Mouse (Mus musculus): ENCODE measurements around the gene Polr3h. TPM values are rescaled to one million over a fixed set of nuclear protein-coding genes. Genes with fewer than 3 reads are reported as not detected.

Polr3h gene
- polyA plus RNA-seq, 1 experiment = 247 TPM

DNA sequence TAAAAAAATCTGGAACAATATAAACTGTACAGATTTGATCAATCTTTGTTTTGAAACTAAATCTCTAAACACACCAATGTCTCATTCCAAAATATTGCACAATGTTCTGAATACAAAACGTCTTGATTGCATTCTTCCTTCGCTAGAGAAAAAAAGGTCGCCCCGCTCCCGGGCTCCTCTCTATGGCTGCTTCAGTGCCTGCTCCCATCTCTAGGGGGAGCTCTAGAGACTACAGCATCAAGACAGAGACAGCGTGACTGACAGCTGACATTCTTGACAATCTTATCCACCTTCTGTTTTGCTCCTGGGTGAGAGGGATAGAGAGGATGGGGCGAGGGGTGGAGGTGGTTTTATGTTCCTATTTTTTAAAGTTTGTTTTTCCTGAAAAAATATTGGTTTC is 77.7 kb downstream of the Polr3h start:
- H3K27me3 ChIP-seq (ENCODE audit: control insufficient read depth, insufficient read depth, insufficient read length) = no peaks in the 10 kb centered on the region
- H3K4me3 ChIP-seq = no peak overlapping the region
- H3K4me2 ChIP-seq (ENCODE audit: low read depth) = no peak overlapping the region
- H3K79me2 ChIP-seq (ENCODE audit: control insufficient read depth, insufficient read depth) = peaks cover 29% of the 10 kb centered on the region
- H3K36me3 ChIP-seq (ENCODE audit: control insufficient read depth, insufficient read depth) = peaks cover 19% of the 10 kb centered on the region
- TF ChIP-seq REST (IDR thresholded peaks at IDR 0.05; ENCODE audit: insufficient read depth, insufficient read length) (no peak), TCF3 (IDR thresholded peaks at IDR 0.05; ENCODE audit: insufficient read length, low read depth) (no peak), TCF12 (IDR thresholded peaks at IDR 0.05; ENCODE audit: insufficient read depth, poor library complexity, severe bottlenecking) (no peak), E2F4 (IDR thresholded peaks at IDR 0.05; ENCODE audit: insufficient read depth) (no peak), POLR2A (IDR thresholded peaks at IDR 0.05; ENCODE audit: insufficient read length, low read depth) (no peak)
- no peak overlapping the region for H3ac ChIP-seq (ENCODE audit: control insufficient read depth, insufficient read length)

DNA sequence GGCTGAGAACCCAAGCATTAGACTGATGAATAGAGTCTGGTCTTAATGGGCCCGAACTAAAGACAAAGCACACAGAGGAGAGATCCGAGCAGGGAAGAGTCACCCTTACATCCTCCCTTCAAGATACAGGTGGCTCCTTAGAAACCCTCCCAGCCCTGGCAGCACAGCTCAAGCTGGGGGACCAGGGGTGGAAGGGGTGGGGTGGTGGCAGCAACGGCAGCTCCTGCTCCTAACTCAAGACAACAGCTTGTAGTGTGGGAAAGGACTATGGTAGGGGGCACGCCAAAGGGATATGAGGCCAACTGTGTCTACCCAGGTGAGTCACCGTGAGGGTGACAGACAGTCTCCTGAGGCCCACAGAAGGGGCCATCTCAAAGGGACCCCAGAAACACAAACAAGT is 78.2 kb downstream of the Polr3h start:
- Histone ChIP-seq H3K4me2 (ENCODE audit: low read depth) (no peak overlapping the region), H3ac (ENCODE audit: control insufficient read depth, insufficient read length) (no peak overlapping the region), H3K79me2 (ENCODE audit: control insufficient read depth, insufficient read depth) (peaks cover 24% of the 10 kb centered on the region), H3K36me3 (ENCODE audit: control insufficient read depth, insufficient read depth) (peaks cover 19% of the 10 kb centered on the region), H3K27me3 (ENCODE audit: control insufficient read depth, insufficient read depth, insufficient read length) (no peaks in the 10 kb centered on the region), H3K4me3 (no peak overlapping the region)
- no peak for TF ChIP-seq E2F4 (IDR thresholded peaks at IDR 0.05; ENCODE audit: insufficient read depth)
- no peak for TF ChIP-seq USF1 (IDR thresholded peaks at IDR 0.05; ENCODE audit: low read depth)
- no peak for TF ChIP-seq TCF3 (IDR thresholded peaks at IDR 0.05; ENCODE audit: insufficient read length, low read depth)
- no peak for TF ChIP-seq REST (IDR thresholded peaks at IDR 0.05; ENCODE audit: insufficient read depth, insufficient read length)
- TF ChIP-seq MYOG (IDR thresholded peaks at IDR 0.05; ENCODE audit: control insufficient read depth in 1 of 3, insufficient read depth in 1 of 3, insufficient read length in 2 of 3, low read depth in 2 of 3) = no peak
- TF ChIP-seq TCF12 (IDR thresholded peaks at IDR 0.05; ENCODE audit: insufficient read depth, poor library complexity, severe bottlenecking) = no peak
- TF ChIP-seq POLR2AphosphoS2 (IDR thresholded peaks at IDR 0.05; ENCODE audit: insufficient read length, low read depth) = no peak
- TF ChIP-seq MAX (IDR thresholded peaks at IDR 0.05; ENCODE audit: low read depth) = no peak
- TF ChIP-seq MYOD1 (IDR thresholded peaks at IDR 0.05; ENCODE audit: control insufficient read depth in 1 of 3, insufficient read length in 2 of 3, low read depth in 2 of 3) = no peak
- TF ChIP-seq POLR2A (IDR thresholded peaks at IDR 0.05; ENCODE audit: insufficient read length, low read depth) = no peak
- TF ChIP-seq CEBPB (IDR thresholded peaks at IDR 0.05; ENCODE audit: insufficient read depth, poor library complexity, severe bottlenecking) = no peak
- TF ChIP-seq SRF (IDR thresholded peaks at IDR 0.05; ENCODE audit: control insufficient read depth, insufficient read length, low read depth) = no peak

DNA sequence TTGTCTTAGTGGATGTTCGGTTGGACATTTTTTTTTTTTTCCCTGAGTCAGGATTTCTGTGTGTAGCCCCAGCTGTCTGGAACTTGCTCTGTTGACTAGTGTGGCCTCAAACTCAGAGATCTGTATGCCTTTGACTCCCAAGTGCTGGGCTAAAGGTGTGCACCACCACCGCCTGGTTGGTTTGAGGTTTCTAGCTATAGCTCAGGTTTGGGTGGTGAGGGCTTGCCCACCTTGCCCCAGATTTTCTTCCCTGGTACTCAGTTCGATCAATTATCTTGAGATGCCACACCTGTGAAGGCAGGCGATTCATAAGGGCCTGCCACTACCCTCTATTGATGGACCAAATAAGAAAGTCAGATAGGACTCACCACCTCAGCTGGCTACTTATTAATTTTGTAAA is 78.9 kb downstream of the Polr3h start:
- TF ChIP-seq E2F4 (IDR thresholded peaks at IDR 0.05; ENCODE audit: insufficient read depth) = no peak
- TF ChIP-seq CEBPB (IDR thresholded peaks at IDR 0.05; ENCODE audit: insufficient read depth, poor library complexity, severe bottlenecking) = no peak
- peaks cover 17% of the 10 kb centered on the region for H3K79me2 ChIP-seq (ENCODE audit: control insufficient read depth, insufficient read depth)
- no peak overlapping the region for H3K4me2 ChIP-seq (ENCODE audit: low read depth)
- H3K36me3 ChIP-seq (ENCODE audit: control insufficient read depth, insufficient read depth) = peaks cover 19% of the 10 kb centered on the region
- H3K4me3 ChIP-seq = no peak overlapping the region
- H3ac ChIP-seq (ENCODE audit: control insufficient read depth, insufficient read length) = no peak overlapping the region
- H3K27me3 ChIP-seq (ENCODE audit: control insufficient read depth, insufficient read depth, insufficient read length) = no peaks in the 10 kb centered on the region

DNA sequence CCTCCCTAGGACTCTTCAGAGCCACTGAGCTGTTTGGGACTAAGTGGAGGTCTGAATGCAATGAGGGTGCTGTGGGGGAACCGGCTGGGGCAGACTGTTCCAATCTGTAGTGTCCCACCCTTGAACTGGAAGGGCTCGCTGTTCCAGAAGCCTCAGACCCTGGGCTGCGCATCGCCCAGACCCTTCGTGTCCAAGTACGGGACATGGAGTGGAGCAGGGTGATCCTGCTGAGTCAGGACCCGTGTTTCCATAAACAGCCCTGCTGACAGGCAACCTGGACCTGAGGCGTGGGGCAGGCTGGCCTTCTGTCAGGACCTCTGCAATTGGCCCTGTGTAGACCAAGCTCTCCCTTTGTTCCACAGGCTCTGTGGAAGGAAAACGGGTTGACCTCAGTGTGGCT is 79.3 kb downstream of the Polr3h start:
- H3K4me3 ChIP-seq = no peak overlapping the region
- no peak overlapping the region for H3ac ChIP-seq (ENCODE audit: control insufficient read depth, insufficient read length)
- H3K4me2 ChIP-seq (ENCODE audit: low read depth) = no peak overlapping the region
- no peaks in the 10 kb centered on the region for H3K27me3 ChIP-seq (ENCODE audit: control insufficient read depth, insufficient read depth, insufficient read length)
- peaks cover 13% of the 10 kb centered on the region for H3K79me2 ChIP-seq (ENCODE audit: control insufficient read depth, insufficient read depth)
- H3K36me3 ChIP-seq (ENCODE audit: control insufficient read depth, insufficient read depth) = peaks cover 16% of the 10 kb centered on the region
- peak; percentile 73 for TF ChIP-seq POLR2AphosphoS2 (IDR thresholded peaks at IDR 0.05; ENCODE audit: insufficient read length, low read depth)
- no peak for TF ChIP-seq CEBPB (IDR thresholded peaks at IDR 0.05; ENCODE audit: insufficient read depth, poor library complexity, severe bottlenecking)
- TF ChIP-seq MYOD1 (IDR thresholded peaks at IDR 0.05; ENCODE audit: control insufficient read depth in 1 of 3, insufficient read length in 2 of 3, low read depth in 2 of 3) = no peak

DNA sequence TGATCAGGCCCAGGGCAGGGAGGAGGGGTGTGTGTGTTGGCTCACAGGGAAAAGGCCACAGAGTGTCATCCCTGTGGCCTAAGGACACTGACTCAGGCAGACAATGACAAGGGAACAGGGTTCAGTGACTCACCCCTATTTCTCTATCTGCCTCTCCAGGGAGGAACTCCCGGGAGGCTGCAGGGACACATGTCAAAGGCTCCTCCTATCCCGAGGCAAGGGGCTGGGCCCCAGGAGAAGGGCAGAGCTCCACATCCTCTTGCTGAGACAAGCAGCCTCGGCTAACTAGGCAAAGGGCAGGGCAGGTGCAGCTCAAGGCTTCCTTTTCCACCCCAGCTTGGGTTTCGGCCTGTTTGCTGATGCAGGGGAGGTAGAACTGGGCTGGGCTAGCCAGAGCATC is 80.3 kb downstream of the Polr3h start:
- H3K4me3 ChIP-seq = no peak overlapping the region
- TF ChIP-seq SRF (IDR thresholded peaks at IDR 0.05; ENCODE audit: control insufficient read depth, insufficient read length, low read depth) (no peak), POLR2AphosphoS2 (IDR thresholded peaks at IDR 0.05; ENCODE audit: insufficient read length, low read depth) (peak; percentile 35), E2F4 (IDR thresholded peaks at IDR 0.05; ENCODE audit: insufficient read depth) (no peak), REST (IDR thresholded peaks at IDR 0.05; ENCODE audit: insufficient read depth, insufficient read length) (no peak), MYOG (IDR thresholded peaks at IDR 0.05; ENCODE audit: control insufficient read depth in 1 of 3, insufficient read depth in 1 of 3, insufficient read length in 2 of 3, low read depth in 2 of 3) (peak in 1 of 3 experiments; percentile 15), TCF12 (IDR thresholded peaks at IDR 0.05; ENCODE audit: insufficient read depth, poor library complexity, severe bottlenecking) (no peak), CEBPB (IDR thresholded peaks at IDR 0.05; ENCODE audit: insufficient read depth, poor library complexity, severe bottlenecking) (no peak), USF1 (IDR thresholded peaks at IDR 0.05; ENCODE audit: low read depth) (no peak), TCF3 (IDR thresholded peaks at IDR 0.05; ENCODE audit: insufficient read length, low read depth) (no peak), MAX (IDR thresholded peaks at IDR 0.05; ENCODE audit: low read depth) (no peak), POLR2A (IDR thresholded peaks at IDR 0.05; ENCODE audit: insufficient read length, low read depth) (no peak), MYOD1 (IDR thresholded peaks at IDR 0.05; ENCODE audit: control insufficient read depth in 1 of 3, insufficient read length in 2 of 3, low read depth in 2 of 3) (peak in 1 of 3 experiments; percentile 58)

More for the DNA sequence above, 80.3 kb downstream of the Polr3h start:
- H3K79me2 ChIP-seq (ENCODE audit: control insufficient read depth, insufficient read depth) = peaks cover 9% of the 10 kb centered on the region
- H3K27me3 ChIP-seq (ENCODE audit: control insufficient read depth, insufficient read depth, insufficient read length) = no peaks in the 10 kb centered on the region
- H3ac ChIP-seq (ENCODE audit: control insufficient read depth, insufficient read length) = no peak overlapping the region
- H3K36me3 ChIP-seq (ENCODE audit: control insufficient read depth, insufficient read depth) = peaks cover 12% of the 10 kb centered on the region
- peak overlapping the region; percentile 22 for H3K4me2 ChIP-seq (ENCODE audit: low read depth)

Data from myocyte (in vitro differentiated cells).